Mouse (Mus musculus) limb, embryonic 13.5 days (tissue): Measurements from ENCODE around the gene Atp2c2. TPM values are rescaled to one million over a fixed set of nuclear protein-coding genes. Genes with fewer than 3 reads are reported as not detected.

Experiments
- ATAC-seq: fragments of 200-750 bp; cut with Nextera tagmentation; 2 replicates; pipeline ENCODE4 v1.8.0; 2017; ENCODE audit warnings: low read depth, moderate number of reproducible peaks, moderate TSS enrichment; ENCODE audit not compliant: low FRiP score
- H3K27ac ChIP-seq: fragments of 300-500 bp; sonication (generic); 2 replicates; pipeline ENCODE4 v1.5.1; 2015; ENCODE audit warnings: inconsistent platforms, mild to moderate bottlenecking, moderate library complexity
- H3K27me3 ChIP-seq: fragments of 300-500 bp; sonication (generic); 2 replicates; pipeline ENCODE4 v1.6.1; 2015; ENCODE audit warnings: mild to moderate bottlenecking, inconsistent platforms
- H3K36me3 ChIP-seq: fragments of 300-500 bp; sonication (generic); 2 replicates; pipeline ENCODE4 v1.6.1; 2015; ENCODE audit warnings: inconsistent platforms, mild to moderate bottlenecking, moderate library complexity
- H3K4me1 ChIP-seq: fragments of 300-500 bp; sonication (generic); 2 replicates; pipeline ENCODE4 v1.6.1; 2015; ENCODE audit warnings: inconsistent platforms
- H3K4me2 ChIP-seq: fragments of 300-500 bp; sonication (generic); replicated peaks from 2 replicates; pipeline ENCODE4 v1.6.1; 2015; ENCODE audit warnings: inconsistent platforms, mild to moderate bottlenecking, moderate library complexity
- H3K4me3 ChIP-seq: fragments of 300-500 bp; sonication (generic); 2 replicates; pipeline ENCODE4 v1.5.1; 2015; ENCODE audit warnings: moderate library complexity, mild to moderate bottlenecking, inconsistent platforms
- H3K9ac ChIP-seq: fragments of 300-500 bp; sonication (generic); 2 replicates; pipeline ENCODE4 v1.6.1; 2015; ENCODE audit warnings: mild to moderate bottlenecking, inconsistent platforms
- H3K9me3 ChIP-seq: fragments of 300-500 bp; sonication (generic); 2 replicates; pipeline ENCODE4 v1.6.1; 2016; ENCODE audit warnings: inconsistent platforms
- WGBS: fragments of 180-500 bp; shearing (Covaris S2); methylation state at CpG from one replicate; pipeline ENCODE4 v1.1.7; 2015; 5-methylcytosine and 5-hydroxymethylcytosine counted together
- polyA plus RNA-seq: library from polyadenylated mRNA; unstranded; fragments of >200 nt; fragmentation: Nextera tagmentation; extraction: Ambion mirVana; gene quantifications from 2 replicates; pipeline ENCODE4 v1.2.1, GENCODE M21; 2015

The Atp2c2 gene
- polyA plus RNA-seq, 1 experiment from 2014 or later: 2.6 TPM

DNA sequence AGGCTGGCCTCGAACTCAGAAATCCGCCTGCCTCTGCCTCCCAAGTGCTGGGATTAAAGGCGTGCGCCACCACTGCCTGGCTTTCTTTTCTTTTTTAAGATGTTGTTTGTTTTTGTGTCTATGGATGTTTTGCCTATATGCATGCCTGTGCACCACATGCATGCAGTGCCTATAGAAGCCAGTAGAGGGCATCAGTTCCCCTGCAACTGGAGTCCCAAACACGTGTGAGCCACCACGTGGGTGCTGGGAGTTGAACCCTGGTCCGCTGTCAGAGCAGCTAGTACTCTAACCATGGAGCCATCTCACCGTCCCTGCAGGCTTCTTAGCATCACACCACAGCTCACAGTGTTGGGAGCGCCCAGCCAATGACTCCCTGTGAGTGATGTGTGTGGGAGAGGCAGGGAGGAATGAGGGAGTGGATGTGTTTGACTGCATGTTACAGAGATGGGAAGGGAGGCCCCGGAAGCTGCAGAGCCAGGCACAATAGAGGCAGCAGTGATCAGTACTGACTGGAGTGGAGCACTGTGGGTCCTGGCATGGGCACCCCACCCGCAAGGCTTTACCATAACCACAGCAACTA lies 25.7 kb upstream of the Atp2c2 start:
- Histone ChIP-seq H3K36me3 (no peaks in the 10 kb centered on the region), H3K9me3 (no peaks in the 10 kb centered on the region), H3K27me3 (no peaks in the 10 kb centered on the region), H3K4me2 (no peak overlapping the region), H3K27ac (no peak overlapping the region), H3K4me3 (no peak overlapping the region), H3K4me1 (peaks cover 14% of the 10 kb centered on the region), H3K9ac (no peak overlapping the region)
- ATAC-seq: no peak
- 87% methylated on average over 11 of the region's 11 CpGs for WGBS

DNA sequence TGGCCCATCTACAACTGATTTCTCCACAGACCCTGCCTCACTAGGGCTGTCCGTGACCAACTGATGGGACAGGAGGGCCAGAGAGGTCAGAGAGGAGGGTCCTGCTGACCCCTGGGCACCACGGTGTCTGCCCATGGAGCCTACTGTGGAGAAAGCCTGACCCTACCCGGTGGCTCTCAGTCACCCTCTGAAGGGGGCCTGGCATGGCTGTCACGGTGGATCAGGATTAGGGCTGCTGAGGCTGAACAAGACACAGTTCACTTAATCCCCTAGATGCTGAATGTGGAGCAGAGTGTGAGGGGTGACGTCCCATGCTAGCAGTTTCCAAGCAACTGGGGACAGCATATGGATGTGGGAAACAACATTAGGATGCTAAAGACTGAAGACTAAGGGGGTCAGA lies 24.4 kb upstream of the Atp2c2 start:
- ATAC-seq: no peak
- WGBS: 81% methylated on average over 5 of the region's 5 CpGs
- H3K4me2 ChIP-seq: no peak overlapping the region
- H3K9ac ChIP-seq: no peak overlapping the region
- no peaks in the 10 kb centered on the region for H3K36me3 ChIP-seq
- H3K4me3 ChIP-seq: no peak overlapping the region
- H3K27me3 ChIP-seq: no peaks in the 10 kb centered on the region
- peaks cover 14% of the 10 kb centered on the region for H3K4me1 ChIP-seq
- H3K27ac ChIP-seq: no peak overlapping the region
- H3K9me3 ChIP-seq: no peaks in the 10 kb centered on the region

DNA sequence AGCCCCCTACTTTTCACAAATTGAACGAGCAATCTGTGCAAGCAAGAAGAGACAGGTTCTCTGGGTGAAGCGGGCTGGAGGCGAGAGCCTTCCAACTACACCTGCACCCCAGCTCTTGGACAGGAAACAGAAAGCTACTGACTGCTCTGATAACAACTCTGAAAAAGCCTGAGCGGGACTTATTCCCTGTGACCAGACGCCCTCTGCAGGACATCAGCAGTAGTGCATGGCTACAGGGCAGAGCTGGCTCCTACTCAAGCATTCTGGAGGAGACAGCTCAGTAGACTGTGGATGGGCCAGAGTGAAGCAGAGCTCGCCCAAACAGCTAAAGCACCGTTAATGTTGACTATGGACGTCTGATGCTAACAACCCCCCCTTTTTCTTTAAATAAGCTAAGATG lies 23.4 kb upstream of the Atp2c2 start:
- ATAC-seq: no peak
- Histone ChIP-seq H3K27ac (no peak overlapping the region), H3K4me2 (no peak overlapping the region), H3K9me3 (no peaks in the 10 kb centered on the region), H3K4me1 (0 out of 2 replicates have a peak, but pooled peaks cover 8% of the 10 kb centered on the region), H3K36me3 (no peaks in the 10 kb centered on the region), H3K9ac (no peak overlapping the region), H3K27me3 (no peaks in the 10 kb centered on the region), H3K4me3 (no peak overlapping the region)
- 20% methylated on average over 8 of the region's 8 CpGs for WGBS

DNA sequence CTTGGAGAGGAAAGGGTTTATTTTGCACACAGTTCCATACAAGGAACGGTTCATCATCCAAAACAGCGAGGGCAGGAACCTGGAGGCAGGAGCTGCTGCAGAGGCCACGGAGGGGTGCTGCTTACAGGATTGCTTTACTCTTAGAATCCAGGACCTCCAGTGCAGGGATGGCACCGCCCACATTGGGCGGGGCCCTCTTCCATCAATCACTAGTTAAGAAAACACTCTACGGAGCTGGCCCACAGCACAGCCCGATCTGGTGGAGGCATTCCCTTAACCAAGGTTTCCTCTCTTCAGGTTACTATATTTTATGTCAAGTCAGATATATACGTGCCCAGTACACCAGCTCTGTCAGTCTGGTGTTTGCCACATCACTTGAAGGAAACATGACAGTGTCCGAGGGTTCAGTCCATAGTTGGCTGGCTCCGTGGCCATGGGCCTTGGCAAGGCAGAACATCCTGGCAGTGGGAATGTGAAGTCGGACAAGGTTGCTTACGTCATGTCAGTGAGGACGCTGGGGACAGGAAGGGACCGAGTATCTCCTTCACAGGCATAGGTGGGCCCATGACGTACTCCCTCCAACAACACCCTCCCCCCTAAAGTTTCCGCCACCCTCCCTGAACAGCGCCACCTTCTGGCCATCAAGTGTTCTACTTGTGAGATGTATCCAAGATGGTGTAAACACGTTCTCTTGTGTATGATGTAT lies 21.5 kb upstream of the Atp2c2 start:
- Histone ChIP-seq H3K27ac (no peak overlapping the region), H3K36me3 (no peaks in the 10 kb centered on the region), H3K9me3 (no peaks in the 10 kb centered on the region), H3K4me3 (peak overlapping the region; percentile 19), H3K4me2 (peak overlapping the region; percentile 51), H3K4me1 (0 out of 2 replicates have a peak, but pooled peaks cover 8% of the 10 kb centered on the region), H3K9ac (no peak overlapping the region), H3K27me3 (0 out of 2 replicates have a peak, but pooled peaks cover 2% of the 10 kb centered on the region)
- ATAC-seq: peak; percentile 45; the same call in 1 of the 2 replicates
- 9% methylated on average over 18 of the region's 18 CpGs for whole genome bisulfite sequencing

DNA sequence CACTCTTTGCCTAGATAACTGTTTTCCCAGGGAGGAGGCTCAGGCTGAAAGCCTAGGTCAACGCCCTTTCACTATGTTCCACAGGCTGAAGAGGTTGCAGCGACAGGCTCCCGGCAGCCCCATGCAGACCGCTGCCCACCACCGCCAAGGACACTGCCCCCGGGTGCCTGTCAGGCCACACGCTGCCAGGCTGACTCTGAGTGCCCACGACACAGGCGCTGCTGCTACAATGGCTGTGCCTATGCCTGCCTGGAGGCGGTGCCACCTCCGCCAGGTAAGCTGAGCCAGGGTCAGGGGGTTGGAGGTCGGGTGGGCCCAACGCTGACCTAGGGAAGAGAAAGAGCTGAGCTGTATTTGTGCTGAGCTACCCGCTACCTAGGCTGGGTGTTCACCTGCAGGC lies 20.6 kb upstream of the Atp2c2 start:
- no peak overlapping the region for H3K27ac ChIP-seq
- H3K4me2 ChIP-seq: no peak overlapping the region
- no peak overlapping the region for H3K4me3 ChIP-seq
- H3K36me3 ChIP-seq: no peaks in the 10 kb centered on the region
- WGBS: 70% methylated on average over 14 of the region's 14 CpGs
- 0 out of 2 replicates have a peak, but pooled peaks cover 8% of the 10 kb centered on the region for H3K4me1 ChIP-seq
- 0 out of 2 replicates have a peak, but pooled peaks cover 2% of the 10 kb centered on the region for H3K27me3 ChIP-seq
- ATAC-seq: no peak
- no peaks in the 10 kb centered on the region for H3K9me3 ChIP-seq
- H3K9ac ChIP-seq: no peak overlapping the region

DNA sequence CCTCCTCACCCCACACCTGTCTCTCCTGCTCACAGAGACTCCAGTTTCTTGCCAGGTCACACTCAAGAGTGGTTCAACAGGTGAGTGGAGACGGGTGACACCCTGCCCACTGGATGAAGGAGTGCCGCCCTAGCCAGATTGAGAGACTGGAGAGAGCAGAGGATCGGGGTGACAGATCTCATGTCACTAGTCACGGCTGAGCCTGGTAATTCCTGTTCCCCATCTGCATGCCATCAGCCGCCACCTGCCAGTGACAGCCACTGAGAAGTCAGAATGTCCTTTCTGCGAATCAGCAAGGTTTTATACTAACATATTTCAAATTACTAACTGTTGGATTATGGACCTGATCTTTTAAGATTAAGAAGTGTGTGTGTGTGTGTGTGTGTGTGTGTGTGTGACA lies 9.2 kb upstream of the Atp2c2 start:
- Histone ChIP-seq H3K27me3 (peaks cover 8% of the 10 kb centered on the region; the same call in 1 of the 2 replicates), H3K27ac (no peak overlapping the region), H3K4me2 (no peak overlapping the region), H3K4me1 (no peaks in the 10 kb centered on the region), H3K9me3 (no peaks in the 10 kb centered on the region), H3K36me3 (no peaks in the 10 kb centered on the region), H3K9ac (no peak overlapping the region), H3K4me3 (no peak overlapping the region)
- no peak for ATAC-seq
- 60% methylated on average over 6 of the region's 6 CpGs for WGBS

DNA sequence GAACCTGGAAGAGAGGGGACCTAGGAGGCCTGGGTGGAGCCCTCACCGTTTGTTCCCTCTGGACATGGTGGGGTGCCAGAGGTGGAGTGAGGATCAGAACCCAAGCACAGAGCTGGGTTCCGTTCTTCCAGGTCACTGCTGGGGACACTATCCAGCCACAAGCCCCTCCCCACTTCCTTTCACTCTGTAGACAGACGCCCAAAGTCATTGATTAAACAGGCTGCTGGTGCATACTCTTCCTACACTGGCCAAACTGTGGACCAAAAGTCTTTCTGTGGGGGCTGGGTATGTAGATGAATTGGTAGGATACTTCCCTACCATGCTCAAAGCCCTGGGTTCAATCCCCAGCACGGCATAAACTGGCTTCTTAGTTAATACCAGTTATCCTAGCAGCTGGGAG lies 7.8 kb upstream of the Atp2c2 start:
- Histone ChIP-seq H3K36me3 (no peaks in the 10 kb centered on the region), H3K27me3 (peaks cover 8% of the 10 kb centered on the region; the same call in 1 of the 2 replicates), H3K4me2 (no peak overlapping the region), H3K4me3 (no peak overlapping the region), H3K9me3 (no peaks in the 10 kb centered on the region), H3K4me1 (peaks cover 4% of the 10 kb centered on the region), H3K27ac (no peak overlapping the region), H3K9ac (no peak overlapping the region)
- 80% methylated on average over 4 of the region's 4 CpGs for WGBS
- ATAC-seq: no peak

DNA sequence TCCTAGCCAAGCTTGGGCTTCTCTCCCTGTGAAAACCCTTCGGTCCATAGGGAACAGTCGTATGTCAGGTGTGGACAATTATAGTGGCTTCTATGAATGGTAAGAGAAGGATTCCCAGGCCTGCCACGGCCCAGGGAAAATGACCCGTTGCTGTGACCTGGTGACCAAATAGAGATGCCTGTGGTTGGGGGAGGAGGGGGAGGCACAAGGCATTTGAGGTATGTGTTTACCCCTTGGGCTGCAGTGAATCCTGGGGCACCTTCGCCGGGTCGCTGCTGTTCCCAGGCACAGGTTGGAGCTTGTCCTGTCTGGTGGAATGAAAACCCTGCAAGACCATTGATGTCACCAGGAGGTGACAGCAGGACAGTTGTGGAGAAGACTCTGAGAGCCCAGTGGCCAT lies 5.1 kb upstream of the Atp2c2 start:
- H3K36me3 ChIP-seq: no peaks in the 10 kb centered on the region
- H3K4me3 ChIP-seq: no peak overlapping the region
- peaks cover 35% of the 10 kb centered on the region for H3K27me3 ChIP-seq
- peaks cover 23% of the 10 kb centered on the region for H3K4me1 ChIP-seq
- H3K4me2 ChIP-seq: no peak overlapping the region
- no peak overlapping the region for H3K9ac ChIP-seq
- no peak overlapping the region for H3K27ac ChIP-seq
- ATAC-seq: no peak
- no peaks in the 10 kb centered on the region for H3K9me3 ChIP-seq
- WGBS: 74% methylated on average over 7 of the region's 7 CpGs

DNA sequence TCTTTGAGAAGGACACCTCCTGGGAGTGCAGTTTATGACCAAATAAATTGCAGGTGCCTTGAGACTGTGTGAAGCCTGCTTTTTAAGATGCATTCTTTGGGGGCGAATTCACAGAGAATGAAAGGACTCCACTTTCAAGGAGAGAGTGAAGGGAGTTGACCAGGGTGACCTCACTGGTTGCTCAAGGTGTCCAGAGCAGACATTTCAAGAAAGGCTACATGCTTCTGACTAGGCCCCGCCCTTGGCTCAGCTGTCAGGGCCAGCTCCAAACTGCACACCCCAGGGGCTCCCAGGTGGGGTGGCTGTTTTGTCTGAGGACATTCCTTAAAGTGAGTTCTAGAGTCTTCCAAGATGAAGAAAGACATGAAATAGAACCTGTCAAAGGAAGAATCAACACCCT lies 2.6 kb upstream of the Atp2c2 start:
- 65% methylated on average over 2 of the region's 2 CpGs for WGBS
- no peaks in the 10 kb centered on the region for H3K9me3 ChIP-seq
- no peak for ATAC-seq
- H3K27me3 ChIP-seq: peaks cover 59% of the 10 kb centered on the region
- no peaks in the 10 kb centered on the region for H3K36me3 ChIP-seq
- H3K4me3 ChIP-seq: no peak overlapping the region
- H3K4me2 ChIP-seq: no peak overlapping the region
- peaks cover 27% of the 10 kb centered on the region for H3K4me1 ChIP-seq
- H3K9ac ChIP-seq: no peak overlapping the region
- no peak overlapping the region for H3K27ac ChIP-seq

DNA sequence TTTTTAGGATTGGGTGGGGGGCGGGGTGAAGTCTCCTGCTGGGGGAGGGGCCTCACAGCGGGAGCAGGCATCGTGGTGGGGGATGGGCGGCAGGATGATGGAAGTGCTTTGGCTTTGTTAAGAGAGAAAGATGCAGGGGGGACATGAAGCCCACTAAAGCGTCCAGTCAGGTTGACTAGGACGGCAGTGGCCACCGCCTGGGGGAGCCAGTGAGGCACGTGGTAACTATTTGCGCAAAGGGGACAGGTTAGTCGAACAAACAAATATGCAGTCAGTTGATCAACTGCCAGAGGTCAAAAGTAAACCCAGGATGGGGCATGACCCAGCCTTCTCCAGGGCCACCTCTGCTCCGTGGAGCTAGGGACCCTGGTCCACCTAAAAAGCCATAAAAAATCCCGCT lies 849 bp upstream of the Atp2c2 start:
- WGBS: 4% methylated on average over 12 of the region's 12 CpGs
- H3K9me3 ChIP-seq: no peaks in the 10 kb centered on the region
- no peaks in the 10 kb centered on the region for H3K36me3 ChIP-seq
- 0 out of 2 replicates have a peak overlapping the region, but pooled peaks have one; percentile 39 for H3K9ac ChIP-seq
- H3K4me3 ChIP-seq: peak overlapping the region; percentile 27; the same call in 1 of the 2 replicates
- H3K27me3 ChIP-seq: peaks cover 63% of the 10 kb centered on the region
- H3K27ac ChIP-seq: no peak overlapping the region
- peaks cover 27% of the 10 kb centered on the region for H3K4me1 ChIP-seq
- H3K4me2 ChIP-seq: peak overlapping the region; percentile 51
- ATAC-seq: no peak

DNA sequence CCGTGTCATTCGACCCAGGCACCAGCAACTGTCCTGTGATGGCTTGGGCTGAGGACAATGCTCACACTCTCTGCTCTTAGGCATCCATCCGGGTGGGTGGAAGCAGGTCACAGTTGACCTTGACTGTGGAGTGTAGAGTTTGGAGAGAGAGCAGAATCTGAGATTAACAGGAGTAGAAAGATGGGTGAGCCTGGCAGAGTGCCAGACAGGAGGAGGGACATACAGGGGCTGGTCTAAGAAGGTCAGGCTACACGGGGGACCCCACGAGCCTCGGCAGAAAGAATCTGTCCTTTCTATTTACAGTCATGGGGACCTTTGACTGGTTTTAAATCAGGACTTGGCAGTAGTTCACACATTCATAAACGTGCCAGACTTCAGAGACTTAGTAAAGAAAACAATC lies 3.2 kb downstream of the Atp2c2 start:
- Histone ChIP-seq H3K27me3 (peaks cover 57% of the 10 kb centered on the region), H3K4me3 (no peak overlapping the region), H3K36me3 (no peaks in the 10 kb centered on the region), H3K4me1 (peaks cover 20% of the 10 kb centered on the region), H3K4me2 (no peak overlapping the region), H3K27ac (no peak overlapping the region), H3K9ac (no peak overlapping the region), H3K9me3 (no peaks in the 10 kb centered on the region)
- no peak for ATAC-seq
- 63% methylated on average over 7 of the region's 7 CpGs for WGBS

DNA sequence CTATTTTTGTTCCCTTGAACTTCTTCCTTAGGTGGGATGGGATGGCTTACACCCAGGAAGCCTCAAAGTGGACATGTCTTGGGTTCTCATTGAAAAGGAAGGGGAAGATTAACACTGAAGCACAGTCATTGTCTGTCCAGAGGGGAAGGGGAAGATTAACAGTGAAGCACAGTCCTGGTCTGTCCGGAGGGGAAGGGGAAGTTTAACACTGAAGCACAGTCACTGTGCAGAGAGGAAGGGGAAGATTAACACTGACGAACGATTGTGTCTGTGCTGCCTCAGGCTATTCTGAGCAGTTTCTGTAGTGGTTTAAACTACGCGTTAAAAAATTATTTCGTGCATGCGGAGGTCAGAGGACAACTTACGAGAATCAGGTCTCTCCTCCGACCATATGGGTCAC lies 7.3 kb downstream of the Atp2c2 start:
- no peak overlapping the region for H3K27ac ChIP-seq
- peaks cover 15% of the 10 kb centered on the region for H3K27me3 ChIP-seq
- ATAC-seq: no peak
- H3K9ac ChIP-seq: no peak overlapping the region
- no peak overlapping the region for H3K4me3 ChIP-seq
- H3K4me2 ChIP-seq: no peak overlapping the region
- H3K9me3 ChIP-seq: no peaks in the 10 kb centered on the region
- no peaks in the 10 kb centered on the region for H3K36me3 ChIP-seq
- H3K4me1 ChIP-seq: peaks cover 9% of the 10 kb centered on the region; the same call in 1 of the 2 replicates
- WGBS: 78% methylated on average over 9 of the region's 9 CpGs
